Mouse (Mus musculus) liver, embryonic 12.5 days (tissue): ENCODE measurements around the gene Zfp59. TPM values are rescaled to one million over a fixed set of nuclear protein-coding genes. Genes with fewer than 3 reads are reported as not detected.
"Not testable (repeated sequence)": the region's sequence is repeated elsewhere in the genome, so short reads cannot be mapped to it uniquely, and the experiment has no call there.

Source experiments
- ATAC-seq: fragments of 200-750 bp; cut with Nextera tagmentation; 2 replicates; pipeline ENCODE4 v1.8.0; 2017; ENCODE audit warnings: moderate number of reproducible peaks, mild to moderate bottlenecking, moderate library complexity
- H3K27ac ChIP-seq: fragments of 300-500 bp; sonication (generic); 2 replicates; pipeline ENCODE4 v1.5.1; 2016; ENCODE audit warnings: mild to moderate bottlenecking
- H3K27me3 ChIP-seq: fragments of 300-500 bp; sonication (generic); replicated peaks from 2 replicates; pipeline ENCODE4 v1.6.1; 2016; ENCODE audit warnings: mild to moderate bottlenecking, moderate library complexity
- H3K36me3 ChIP-seq: fragments of 300-500 bp; sonication (generic); 2 replicates; pipeline ENCODE4 v1.6.1; 2016; ENCODE audit warnings: mild to moderate bottlenecking, moderate library complexity
- H3K4me1 ChIP-seq: fragments of 300-500 bp; sonication (generic); 2 replicates; pipeline ENCODE4 v1.6.1; 2016
- H3K4me2 ChIP-seq: fragments of 300-500 bp; sonication (generic); 2 replicates; pipeline ENCODE4 v1.6.1; 2016; ENCODE audit warnings: mild to moderate bottlenecking, moderate library complexity
- H3K4me3 ChIP-seq: fragments of 300-500 bp; sonication (generic); 2 replicates; pipeline ENCODE4 v1.5.1; 2016; ENCODE audit warnings: mild to moderate bottlenecking, moderate library complexity
- H3K9ac ChIP-seq: fragments of 300-500 bp; sonication (generic); 2 replicates; pipeline ENCODE4 v1.6.1; 2016; ENCODE audit warnings: mild to moderate bottlenecking, moderate library complexity
- H3K9me3 ChIP-seq: fragments of 300-500 bp; sonication (generic); replicated peaks from 2 replicates; pipeline ENCODE4 v1.6.1; 2016; ENCODE audit warnings: mild to moderate bottlenecking, moderate library complexity
- WGBS: fragments of 180-500 bp; shearing (Covaris S2); methylation state at CpG from one replicate; pipeline ENCODE4 v1.1.7; 2016; ENCODE audit not compliant: insufficient replicate concordance; 5-methylcytosine and 5-hydroxymethylcytosine counted together
- polyA plus RNA-seq: library from polyadenylated mRNA; unstranded; fragments of >200 nt; fragmentation: Nextera tagmentation; extraction: Ambion mirVana; gene quantifications from 2 replicates; pipeline ENCODE4 v1.2.1, GENCODE M21; 2016

Gene Zfp59
- polyA plus RNA-seq, 1 experiment from 2014 or later, result 2.6 TPM

GRCm38 (mm10) chr7:27822611-27823010, 15.8 kb upstream of the Zfp59 start:
- no peaks in the 10 kb centered on the region for H3K27me3 ChIP-seq
- no peak overlapping the region for H3K27ac ChIP-seq
- H3K9me3 ChIP-seq, result 0 out of 2 replicates have a peak, but pooled peaks cover 8% of the 10 kb centered on the region
- H3K4me1 ChIP-seq, result no peaks in the 10 kb centered on the region
- no peak overlapping the region for H3K4me3 ChIP-seq
- no peak overlapping the region for H3K9ac ChIP-seq
- H3K4me2 ChIP-seq, result no peak overlapping the region
- no peak for ATAC-seq
- peaks cover 24% of the 10 kb centered on the region for H3K36me3 ChIP-seq

- no peaks in the 10 kb centered on the region; the same call in 1 of the 2 replicates for H3K27me3 ChIP-seq
- H3K9ac ChIP-seq, result no peak overlapping the region
- H3K4me2 ChIP-seq, result no peak overlapping the region
- H3K27ac ChIP-seq, result no peak overlapping the region
- H3K4me1 ChIP-seq, result peaks cover 6% of the 10 kb centered on the region
- 58% methylated on average over 2 of the region's 2 CpGs for WGBS
- H3K9me3 ChIP-seq, result no peaks in the 10 kb centered on the region
- H3K36me3 ChIP-seq, result no peaks in the 10 kb centered on the region
- H3K4me3 ChIP-seq, result no peak overlapping the region
- no peak for ATAC-seq
Measured at GRCm38 (mm10) chr7:27834131-27834530, 4.3 kb upstream of the Zfp59 start.

GRCm38 (mm10) chr7:27837896-27838295, 511 bp upstream of the Zfp59 start:
- Histone ChIP-seq H3K36me3 (no peaks in the 10 kb centered on the region), H3K4me3 (peak overlapping the region; percentile 70), H3K27me3 (no peaks in the 10 kb centered on the region), H3K27ac (peak overlapping the region; percentile 77), H3K4me2 (peak overlapping the region; percentile 78), H3K9ac (peak overlapping the region; percentile 74), H3K9me3 (no peaks in the 10 kb centered on the region), H3K4me1 (peaks cover 18% of the 10 kb centered on the region)
- WGBS, result 25% methylated on average over 6 of the region's 6 CpGs
- peak; percentile 67 for ATAC-seq

- Histone ChIP-seq H3K36me3 (peaks cover 2% of the 10 kb centered on the region), H3K4me1 (peaks cover 18% of the 10 kb centered on the region), H3K9ac (no peak overlapping the region), H3K4me3 (no peak overlapping the region), H3K27me3 (no peaks in the 10 kb centered on the region), H3K4me2 (peak overlapping the region; percentile 78; the same call in 1 of the 2 replicates), H3K27ac (no peak overlapping the region), H3K9me3 (no peaks in the 10 kb centered on the region)
- WGBS, result 90% methylated on average over 7 of the region's 7 CpGs
- ATAC-seq, result no peak
Measured at GRCm38 (mm10) chr7:27839596-27839995, 1.2 kb downstream of the Zfp59 start.

GRCm38 (mm10) chr7:27840104-27840503, 1.7 kb downstream of the Zfp59 start:
- Histone ChIP-seq H3K9me3 (no peaks in the 10 kb centered on the region), H3K9ac (no peak overlapping the region)
- WGBS, result 70% methylated on average over 6 of the region's 6 CpGs

GRCm38 (mm10) chr7:27857227-27857626, 18.8 kb downstream of the Zfp59 start, which contains the start of gene Zfp607a:
TSS of gene Zfp607a (plus strand) at chr7:27857527.
- H3K27me3 ChIP-seq, result no peaks in the 10 kb centered on the region
- H3K4me1 ChIP-seq, result peaks cover 29% of the 10 kb centered on the region
- H3K4me2 ChIP-seq, result no peak within 1 kb of the TSS
- no peak within 1 kb of the TSS for H3K4me3 ChIP-seq
- no peaks in the 10 kb centered on the region for H3K9me3 ChIP-seq
- no peak for ATAC-seq
- 86% methylated on average over 1 of the region's 1 CpGs for WGBS
- H3K27ac ChIP-seq, result no peak within 1 kb of the TSS
- no peak within 1 kb of the TSS for H3K9ac ChIP-seq
- H3K36me3 ChIP-seq, result peaks cover 17% of the 10 kb centered on the region

More at GRCm38 (mm10) chr7:27840104-27840503, 1.7 kb downstream of the Zfp59 start:
- ATAC-seq, result no peak
- peaks cover 7% of the 10 kb centered on the region for H3K36me3 ChIP-seq
- peaks cover 18% of the 10 kb centered on the region for H3K4me1 ChIP-seq
- H3K27ac ChIP-seq, result no peak overlapping the region
- H3K4me2 ChIP-seq, result no peak overlapping the region
- no peaks in the 10 kb centered on the region for H3K27me3 ChIP-seq
- no peak overlapping the region for H3K4me3 ChIP-seq

- H3K27me3 ChIP-seq, result no peaks in the 10 kb centered on the region
- 16% methylated on average over 10 of the region's 10 CpGs for WGBS
- peak overlapping the region; percentile 65 for H3K4me3 ChIP-seq
- ATAC-seq, result peak; percentile 51
- H3K36me3 ChIP-seq, result peaks cover 13% of the 10 kb centered on the region
- H3K4me1 ChIP-seq, result peaks cover 29% of the 10 kb centered on the region
- H3K27ac ChIP-seq, result peak overlapping the region; percentile 71
- H3K4me2 ChIP-seq, result peak overlapping the region; percentile 80
- H3K9me3 ChIP-seq, result no peaks in the 10 kb centered on the region
- H3K9ac ChIP-seq, result peak overlapping the region; percentile 72
Measured at GRCm38 (mm10) chr7:27859301-27860251, 21.2 kb downstream of the Zfp59 start.

GRCm38 (mm10) chr7:27860396-27861235, 22.2 kb downstream of the Zfp59 start:
- Histone ChIP-seq H3K9ac (peak overlapping the region; percentile 72), H3K9me3 (no peaks in the 10 kb centered on the region), H3K4me3 (peak overlapping the region; percentile 65), H3K27me3 (no peaks in the 10 kb centered on the region), H3K27ac (peak overlapping the region; percentile 71), H3K36me3 (peaks cover 19% of the 10 kb centered on the region), H3K4me1 (peaks cover 29% of the 10 kb centered on the region), H3K4me2 (peak overlapping the region; percentile 80)
- WGBS, result under 1% methylated on average over 22 of the region's 22 CpGs
- peak; percentile 85 for ATAC-seq

GRCm38 (mm10) chr7:27862578-27862977, 24.2 kb downstream of the Zfp59 start:
- not testable (repeated sequence) for H3K4me2 ChIP-seq, H3K27me3 ChIP-seq, H3K9ac ChIP-seq, ATAC-seq, H3K9me3 ChIP-seq, H3K4me3 ChIP-seq, H3K27ac ChIP-seq
- Histone ChIP-seq H3K36me3 (peaks cover 37% of the 10 kb centered on the region), H3K4me1 (peaks cover 29% of the 10 kb centered on the region)
- 61% methylated on average over 5 of the region's 5 CpGs for WGBS

- H3K9ac ChIP-seq, result no peak overlapping the region
- H3K4me2 ChIP-seq, result no peak overlapping the region
- H3K27me3 ChIP-seq, result no peaks in the 10 kb centered on the region
- ATAC-seq, result no peak
- no peak overlapping the region for H3K27ac ChIP-seq
- peaks cover 26% of the 10 kb centered on the region for H3K9me3 ChIP-seq
- H3K36me3 ChIP-seq, result peaks cover 70% of the 10 kb centered on the region
- H3K4me3 ChIP-seq, result no peak overlapping the region
- no peaks in the 10 kb centered on the region for H3K4me1 ChIP-seq
- 84% methylated on average over 4 of the region's 4 CpGs for WGBS
Measured at GRCm38 (mm10) chr7:27881721-27882120, 43.3 kb downstream of the Zfp59 start.

GRCm38 (mm10) chr7:27900601-27901000, 62.2 kb downstream of the Zfp59 start:
- ATAC-seq, result no peak

More at GRCm38 (mm10) chr7:27900601-27901000, 62.2 kb downstream of the Zfp59 start:
- Histone ChIP-seq H3K4me2 (no peak overlapping the region), H3K27me3 (no peaks in the 10 kb centered on the region), H3K36me3 (no peaks in the 10 kb centered on the region), H3K4me3 (no peak overlapping the region), H3K4me1 (no peaks in the 10 kb centered on the region), H3K9me3 (no peaks in the 10 kb centered on the region; the same call in 1 of the 2 replicates), H3K27ac (no peak overlapping the region), H3K9ac (no peak overlapping the region)
- WGBS, result 74% methylated on average over 4 of the region's 4 CpGs
